Mouse (Mus musculus): ENCODE results near the gene Nfkbiz.
"Not testable (repeated sequence)": the region's sequence is repeated elsewhere in the genome, so short reads cannot be mapped to it uniquely, and the experiment has no call there.

Nfkbiz gene

GRCm38 (mm10) chr16:55838510-55839474 lies at the start of gene Nfkbiz:
Gene Nfkbiz (minus strand): TSS chr16:55838899.
- DNase-seq, result peak; percentile 69

GRCm38 (mm10) chr16:55887814-55888583 lies 49.3 kb upstream of the Nfkbiz start:
- DNase-seq, result no peak

GRCm38 (mm10) chr16:55884246-55884645 lies 45.5 kb upstream of the Nfkbiz start:
- no peak for DNase-seq

- DNase-seq, result no peak
These were observed 37.3 kb upstream of the Nfkbiz start for GRCm38 (mm10) chr16:55876025-55876424.

GRCm38 (mm10) chr16:55863832-55864231 lies 25.1 kb upstream of the Nfkbiz start:
- no peak for DNase-seq

GRCm38 (mm10) chr16:55863149-55863815 lies 24.6 kb upstream of the Nfkbiz start:
- DNase-seq, result peak; percentile 66

- no peak for DNase-seq
These were observed 22.4 kb upstream of the Nfkbiz start for GRCm38 (mm10) chr16:55861104-55861503.

GRCm38 (mm10) chr16:55859421-55859820 lies 20.7 kb upstream of the Nfkbiz start:
- not testable (repeated sequence) for DNase-seq

- DNase-seq, result peak; percentile 79
These were observed 19.8 kb upstream of the Nfkbiz start for GRCm38 (mm10) chr16:55858465-55858864.

- peak; percentile 86 for DNase-seq
These were observed 14.4 kb upstream of the Nfkbiz start for GRCm38 (mm10) chr16:55852943-55853727.

- no peak for DNase-seq
These were observed 13.8 kb upstream of the Nfkbiz start for GRCm38 (mm10) chr16:55852515-55852914.

GRCm38 (mm10) chr16:55850485-55850884 lies 11.8 kb upstream of the Nfkbiz start:
- no peak for DNase-seq

- no peak for DNase-seq
These were observed 9.0 kb upstream of the Nfkbiz start for GRCm38 (mm10) chr16:55847679-55848078.

- no peak for DNase-seq
These were observed 6.1 kb upstream of the Nfkbiz start for GRCm38 (mm10) chr16:55844847-55845246.

- no peak for DNase-seq
These were observed 5.2 kb upstream of the Nfkbiz start for GRCm38 (mm10) chr16:55843919-55844318.

GRCm38 (mm10) chr16:55843134-55843533 lies 4.4 kb upstream of the Nfkbiz start:
- DNase-seq, result no peak

- no peak for DNase-seq
These were observed 2.8 kb upstream of the Nfkbiz start for GRCm38 (mm10) chr16:55841506-55841905.

- no peak for DNase-seq
These were observed 580 bp downstream of the Nfkbiz start for GRCm38 (mm10) chr16:55838129-55838509.

- DNase-seq, result not testable (repeated sequence)
These were observed 1.0 kb downstream of the Nfkbiz start for GRCm38 (mm10) chr16:55837653-55838052.

- DNase-seq, result no peak
These were observed 1.5 kb downstream of the Nfkbiz start for GRCm38 (mm10) chr16:55837168-55837567.

- no peak for DNase-seq
These were observed 2.9 kb downstream of the Nfkbiz start for GRCm38 (mm10) chr16:55835798-55836197.

GRCm38 (mm10) chr16:55832617-55833016 lies 6.1 kb downstream of the Nfkbiz start:
- DNase-seq, result no peak
